Mouse (Mus musculus) C2C12 (cell line): ENCODE data around the gene Ipo4. TPM values are rescaled to one million over a fixed set of nuclear protein-coding genes. Genes with fewer than 3 reads are reported as not detected.

ENCODE experiments used
- H3K27me3 ChIP-seq: one replicate; pipeline ENCODE4 v1.6.1; 2011; ENCODE audit not compliant: control insufficient read depth, insufficient read depth, insufficient read length
- H3K36me3 ChIP-seq: one replicate; pipeline ENCODE4 v1.6.1; 2011; ENCODE audit not compliant: control insufficient read depth, insufficient read depth
- H3K4me3 ChIP-seq: one replicate; pipeline ENCODE4 v1.5.1; 2011; ENCODE audit warnings: mild to moderate bottlenecking, control low read depth; ENCODE audit not compliant: poor library complexity, insufficient read depth, severe bottlenecking
- H3K79me2 ChIP-seq: one replicate; pipeline ENCODE4 v1.6.1; 2011; ENCODE audit not compliant: control insufficient read depth, insufficient read depth
- H3K79me3 ChIP-seq: one replicate; pipeline ENCODE4 v1.6.1; 2011; ENCODE audit warnings: low read depth, control low read depth
- H3ac ChIP-seq: one replicate; pipeline ENCODE3; 2011; ENCODE audit warnings: low read depth; ENCODE audit not compliant: control insufficient read depth, insufficient read length
- CEBPB ChIP-seq: IDR thresholded peaks from one replicate; pipeline ENCODE4 v1.6.1; 2011; ENCODE audit warnings: low read depth, mild to moderate bottlenecking, control low read depth, moderate library complexity
- CTCF ChIP-seq: IDR thresholded peaks from one replicate; pipeline ENCODE4 v1.5.1; 2011; ENCODE audit not compliant: control insufficient read depth, insufficient read depth, insufficient read length
- FOSL1 ChIP-seq: IDR thresholded peaks from one replicate; pipeline ENCODE4 v1.8.0; 2011; ENCODE audit warnings: mild to moderate bottlenecking, low read length; ENCODE audit not compliant: poor library complexity, insufficient read depth, severe bottlenecking
- MAX ChIP-seq: IDR thresholded peaks from one replicate; pipeline ENCODE4 v1.6.1; 2011; ENCODE audit warnings: mild to moderate bottlenecking, control low read depth
- MYOD1 ChIP-seq: IDR thresholded peaks from one replicate; pipeline ENCODE4 v1.6.1; 2011; ENCODE audit warnings: low read depth; ENCODE audit not compliant: control insufficient read depth, insufficient read length
- MYOG ChIP-seq: IDR thresholded peaks from one replicate; pipeline ENCODE4 v1.6.1; 2011; ENCODE audit not compliant: control insufficient read depth, insufficient read length; ENCODE audit errors: extremely low read depth
- USF1 ChIP-seq: IDR thresholded peaks from one replicate; pipeline ENCODE4 v1.6.1; 2011; ENCODE audit warnings: low read depth, mild to moderate bottlenecking, control low read depth, moderate library complexity
- polyA plus RNA-seq: library from polyadenylated mRNA; unstranded; fragments of >200 nt; fragmentation: generic; extraction: Trizol; gene quantifications from one replicate; pipeline ENCODE4 v1.2.1, GENCODE M21; 2012; ENCODE audit warnings: missing spikeins

Ipo4 gene
- polyA plus RNA-seq, 1 experiment, result 113 TPM

DNA sequence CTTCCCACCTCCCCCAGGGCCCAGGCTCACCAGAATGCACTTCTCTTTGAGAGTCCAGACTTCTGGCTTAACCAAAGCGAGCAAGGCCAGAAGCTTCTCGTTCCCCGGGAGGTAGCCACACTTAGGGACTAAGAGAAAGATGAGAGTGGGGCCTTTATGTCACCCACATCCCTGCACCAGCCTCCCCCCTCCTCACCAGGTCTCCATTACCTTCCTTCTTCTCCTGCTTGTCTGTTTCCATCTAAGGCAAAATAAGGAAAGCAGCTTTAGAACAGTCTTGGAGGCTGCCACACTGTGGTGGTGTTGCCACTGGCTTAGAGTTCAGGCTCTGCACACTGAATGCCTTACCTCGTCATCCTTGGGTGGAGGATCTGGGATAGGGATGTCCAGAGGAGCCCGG, 46.5 kb downstream of the Ipo4 start:
- Histone ChIP-seq H3ac (no peak overlapping the region), H3K79me2 (peaks cover 43% of the 10 kb centered on the region), H3K27me3 (no peaks in the 10 kb centered on the region), H3K79me3 (peaks cover 23% of the 10 kb centered on the region), H3K4me3 (no peak overlapping the region), H3K36me3 (peaks cover 16% of the 10 kb centered on the region)
- no peak for TF ChIP-seq MYOG
- TF ChIP-seq CEBPB, result no peak
- no peak for TF ChIP-seq MAX

DNA sequence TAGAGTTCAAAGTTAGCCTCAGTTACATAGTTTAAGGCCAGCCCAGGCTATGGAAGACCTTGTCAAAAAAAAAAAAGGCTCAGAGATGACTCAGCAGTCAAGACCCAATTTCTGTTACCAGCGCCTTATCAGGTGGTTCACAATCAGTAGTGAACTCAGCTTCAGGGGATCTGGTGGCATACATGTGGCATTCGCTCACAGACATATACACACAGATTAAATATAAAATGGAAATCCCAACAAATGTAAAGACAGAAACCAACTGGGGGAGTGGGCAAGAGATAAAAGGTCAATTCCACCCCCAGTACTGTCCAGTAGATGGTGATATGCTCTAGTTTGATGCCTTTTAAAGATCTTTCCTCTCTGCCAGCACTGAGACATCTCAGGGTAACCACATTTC, 49.6 kb downstream of the Ipo4 start:
- TF ChIP-seq MAX (no peak), USF1 (no peak), MYOD1 (no peak), CEBPB (no peak), CTCF (no peak), FOSL1 (no peak), MYOG (no peak)
- H3K36me3 ChIP-seq, result peaks cover 13% of the 10 kb centered on the region
- peaks cover 5% of the 10 kb centered on the region for H3K79me3 ChIP-seq
- peaks cover 16% of the 10 kb centered on the region for H3K79me2 ChIP-seq
- no peak overlapping the region for H3K4me3 ChIP-seq
- H3K27me3 ChIP-seq, result no peaks in the 10 kb centered on the region
- no peak overlapping the region for H3ac ChIP-seq

DNA sequence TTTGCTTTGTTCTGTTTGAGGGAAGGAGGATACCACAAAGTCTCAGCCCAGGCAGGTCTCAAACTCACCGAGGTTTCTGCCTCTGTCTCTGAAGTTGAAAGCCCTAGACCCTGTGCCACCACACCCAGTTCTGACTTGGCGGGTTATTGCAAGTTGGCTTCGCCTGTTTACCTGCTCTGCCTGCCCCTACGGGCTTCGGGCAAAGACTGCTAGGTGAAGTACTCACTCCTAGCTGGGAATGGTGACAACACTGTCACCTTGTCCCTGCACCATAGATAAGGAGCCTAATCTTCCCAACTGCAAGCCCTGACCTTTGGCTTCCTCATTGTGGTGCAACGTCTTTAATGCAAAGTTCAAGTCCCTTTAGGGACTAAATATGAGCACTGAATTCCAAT, 50.2 kb downstream of the Ipo4 start:
- peaks cover 13% of the 10 kb centered on the region for H3K36me3 ChIP-seq
- no peak overlapping the region for H3K4me3 ChIP-seq
- H3ac ChIP-seq, result no peak overlapping the region
- H3K79me2 ChIP-seq, result peaks cover 15% of the 10 kb centered on the region
- H3K79me3 ChIP-seq, result peaks cover 5% of the 10 kb centered on the region
- TF ChIP-seq MYOD1, result no peak
- TF ChIP-seq CTCF, result no peak
- no peak for TF ChIP-seq MYOG
- no peak for TF ChIP-seq CEBPB
- no peak for TF ChIP-seq FOSL1
- no peak for TF ChIP-seq MAX
- no peak for TF ChIP-seq USF1
- H3K27me3 ChIP-seq, result no peaks in the 10 kb centered on the region

DNA sequence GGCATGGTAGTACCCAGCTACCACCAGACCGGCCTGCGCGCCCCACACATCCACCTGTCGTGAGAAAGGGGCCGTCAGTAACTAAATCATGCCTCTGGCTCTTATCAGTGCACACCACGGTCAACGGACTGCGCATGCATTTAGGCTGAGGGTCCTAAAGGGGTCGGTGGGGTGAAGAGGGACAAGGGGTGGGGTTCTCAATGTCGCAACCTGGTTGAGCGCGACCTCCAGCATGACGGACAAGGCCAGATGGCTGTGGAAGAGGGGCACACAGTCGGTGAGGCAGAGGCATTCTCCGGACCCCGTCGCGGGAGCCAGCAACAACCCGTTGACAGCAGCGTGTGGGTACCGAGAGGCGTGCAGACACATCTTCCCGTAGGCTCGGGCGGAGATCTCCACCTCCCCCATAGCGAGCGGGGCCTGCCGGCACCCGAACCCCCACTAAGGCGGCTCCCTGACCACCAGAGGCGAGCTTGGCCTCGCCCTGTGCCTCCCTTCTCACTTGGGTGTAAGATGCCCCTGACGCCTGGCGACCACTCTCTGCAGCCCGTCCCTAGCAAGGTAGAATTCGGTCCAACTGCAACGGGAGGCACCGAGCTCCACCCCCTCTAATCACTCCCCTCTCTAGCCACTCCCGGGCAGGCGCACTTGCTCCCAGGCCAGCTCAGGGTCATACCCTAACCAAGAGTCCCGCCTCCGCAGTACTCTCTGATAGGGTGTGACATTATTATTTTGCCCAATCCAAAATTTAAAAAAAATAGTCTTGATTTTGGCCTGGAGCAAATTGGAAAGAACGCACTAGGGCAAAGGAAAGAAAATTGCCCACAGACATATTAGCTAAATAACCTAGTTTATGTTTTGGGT, 50.8 kb downstream of the Ipo4 start, which contains the start of gene Emc9:
Emc9 (minus strand) TSS at position 601 of the 864 bp plus-strand sequence.
- TF ChIP-seq FOSL1, result no peak
- no peak for TF ChIP-seq USF1
- no peak for TF ChIP-seq MYOG
- TF ChIP-seq MAX, result no peak
- no peak for TF ChIP-seq MYOD1
- TF ChIP-seq CEBPB, result no peak
- TF ChIP-seq CTCF, result no peak
- Histone ChIP-seq H3K79me3 (no peaks in the 10 kb centered on the region), H3K36me3 (peaks cover 13% of the 10 kb centered on the region), H3ac (peak within 1 kb of the TSS; percentile 79), H3K4me3 (peak within 1 kb of the TSS; percentile 41), H3K27me3 (no peaks in the 10 kb centered on the region), H3K79me2 (peaks cover 9% of the 10 kb centered on the region)

DNA sequence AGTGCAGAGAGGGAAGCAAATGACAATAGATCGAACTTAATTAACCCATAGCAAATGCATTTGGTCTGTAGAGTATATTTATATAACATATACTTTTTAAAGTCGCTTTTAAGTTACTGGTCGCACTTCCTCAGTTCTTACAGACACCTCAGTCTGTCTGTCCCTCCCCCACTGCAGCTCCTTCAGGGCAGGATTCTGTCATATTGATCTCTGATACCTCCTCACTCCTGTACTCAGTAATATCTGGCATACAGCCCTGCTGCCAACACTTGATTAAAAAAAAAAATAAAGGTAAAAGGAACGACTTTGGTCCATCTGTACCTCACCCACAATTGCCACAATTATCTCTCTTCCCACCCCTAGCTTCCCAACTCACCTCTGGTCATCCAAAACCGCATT, 51.5 kb downstream of the Ipo4 start:
- H3K36me3 ChIP-seq, result peaks cover 13% of the 10 kb centered on the region

More for the DNA sequence above, 51.5 kb downstream of the Ipo4 start:
- peaks cover 2% of the 10 kb centered on the region for H3K79me2 ChIP-seq
- H3K27me3 ChIP-seq, result no peaks in the 10 kb centered on the region
- H3K4me3 ChIP-seq, result no peak overlapping the region
- TF ChIP-seq MYOG, result no peak
- TF ChIP-seq CEBPB, result no peak
- TF ChIP-seq MAX, result no peak
- no peak for TF ChIP-seq FOSL1
- TF ChIP-seq USF1, result no peak
- TF ChIP-seq MYOD1, result no peak
- no peak for TF ChIP-seq CTCF
- no peak overlapping the region for H3ac ChIP-seq
- no peaks in the 10 kb centered on the region for H3K79me3 ChIP-seq
